Mouse (Mus musculus) frontal cortex, postnatal 14 days (tissue): Measurements from ENCODE around the gene Plppr4.

ENCODE experiments used
- DNase-seq, 2 experiments: peaks; one replicate each; pipeline ENCODE4 v3.0.0; 2022; ENCODE audit warnings: low spot score in 2 of 2

Plppr4 gene

GRCm38 (mm10) chr3:117360528-117360927 is at the start of gene Plppr4:
Gene Plppr4, minus strand, starts transcription at chr3:117360876.
- no peak for DNase-seq

GRCm38 (mm10) chr3:117405821-117406220 is 45.1 kb upstream of the Plppr4 start:
- DNase-seq = no peak

GRCm38 (mm10) chr3:117403740-117404139 is 43.1 kb upstream of the Plppr4 start:
- no peak for DNase-seq

GRCm38 (mm10) chr3:117366041-117366440 is 5.4 kb upstream of the Plppr4 start:
- DNase-seq = no peak

GRCm38 (mm10) chr3:117359686-117360521 is 772 bp downstream of the Plppr4 start:
- DNase-seq = peak; percentile 59 to 60

GRCm38 (mm10) chr3:117358981-117359628 is 1.6 kb downstream of the Plppr4 start:
- DNase-seq = no peak

- no peak for DNase-seq
Measured at GRCm38 (mm10) chr3:117357367-117357766, 3.3 kb downstream of the Plppr4 start.

- no peak for DNase-seq
Measured at GRCm38 (mm10) chr3:117353940-117354339, 6.7 kb downstream of the Plppr4 start.

- no peak for DNase-seq
Measured at GRCm38 (mm10) chr3:117346351-117346750, 14.3 kb downstream of the Plppr4 start.

- no peak for DNase-seq
Measured at GRCm38 (mm10) chr3:117331502-117331901, 29.2 kb downstream of the Plppr4 start.

GRCm38 (mm10) chr3:117329485-117329884 is 31.2 kb downstream of the Plppr4 start:
- DNase-seq = no peak

GRCm38 (mm10) chr3:117326551-117326950 is 34.1 kb downstream of the Plppr4 start:
- no peak for DNase-seq

- DNase-seq = no peak
Measured at GRCm38 (mm10) chr3:117319671-117320070, 41.0 kb downstream of the Plppr4 start.

- DNase-seq = no peak
Measured at GRCm38 (mm10) chr3:117313339-117313738, 47.3 kb downstream of the Plppr4 start.

- DNase-seq = no peak
Measured at GRCm38 (mm10) chr3:117312097-117312496, 48.6 kb downstream of the Plppr4 start.

- no peak for DNase-seq
Measured at GRCm38 (mm10) chr3:117310801-117311368, 49.8 kb downstream of the Plppr4 start.

- no peak for DNase-seq
Measured at GRCm38 (mm10) chr3:117309580-117309910, 51.1 kb downstream of the Plppr4 start.

- DNase-seq = no peak
Measured at GRCm38 (mm10) chr3:117308895-117309579, 51.6 kb downstream of the Plppr4 start.

GRCm38 (mm10) chr3:117307555-117307954 is 53.1 kb downstream of the Plppr4 start:
- no peak for DNase-seq

- DNase-seq = no peak
Measured at GRCm38 (mm10) chr3:117304037-117304436, 56.6 kb downstream of the Plppr4 start.

- DNase-seq = no peak
Measured at GRCm38 (mm10) chr3:117300735-117301271, 59.9 kb downstream of the Plppr4 start.

GRCm38 (mm10) chr3:117297735-117298134 is 62.9 kb downstream of the Plppr4 start:
- DNase-seq = no peak
